Mouse (Mus musculus): Measurements from ENCODE around the gene Fam186b.

- no peak for TF ChIP-seq CTCF (IDR thresholded peaks at IDR 0.05; ENCODE audit: low read depth)
- TF ChIP-seq EP300 (optimal IDR thresholded peaks at IDR 0.05): no peak
Measured at GRCm38 (mm10) chr15:99339669-99340068, 44.0 kb upstream of the Fam186b start.

All from stomach, postnatal 0 days (tissue).